Mouse (Mus musculus) MEL (cell line): ENCODE data around the gene Sgcg.

ENCODE experiments used
- CHD1 ChIP-seq: IDR thresholded peaks from 2 replicates; pipeline ENCODE4 v1.6.1; 2012; ENCODE audit warnings: low read depth, mild to moderate bottlenecking, inconsistent platforms, low read length, improper control_type of control experiment
- CTCF ChIP-seq, 3 experiments: IDR thresholded peaks in 2 of 3; conservative IDR thresholded peaks in 1 of 3; 2 replicates each; pipeline ENCODE4 v1.5.1; 2011 to 2012; ENCODE audit warnings: low read length in 3 of 3, low read depth in 2 of 3, mild to moderate bottlenecking in 2 of 3, improper control_type of control experiment in 1 of 3, inconsistent platforms in 1 of 3, mixed read lengths in 1 of 3, moderate library complexity in 1 of 3; ENCODE audit not compliant: control insufficient read depth in 1 of 3, insufficient read depth in 1 of 3, poor library complexity in 1 of 3, severe bottlenecking in 1 of 3
- ELF1 ChIP-seq: IDR thresholded peaks from 2 replicates; pipeline ENCODE4 v1.6.1; 2014; ENCODE audit warnings: low read depth, mild to moderate bottlenecking, inconsistent platforms, low read length, improper control_type of control experiment, moderate library complexity
- GABPA ChIP-seq: IDR thresholded peaks from 2 replicates; pipeline ENCODE4 v1.6.1; 2012; ENCODE audit warnings: low read depth, mild to moderate bottlenecking, inconsistent platforms, low read length, improper control_type of control experiment, moderate library complexity
- KAT2A ChIP-seq: conservative IDR thresholded peaks from 2 replicates; pipeline ENCODE4 v1.6.1; 2012; ENCODE audit warnings: low read depth, low read length, improper control_type of control experiment, inconsistent platforms
- POLR2AphosphoS2 ChIP-seq: IDR thresholded peaks from 2 replicates; pipeline ENCODE4 v1.6.1; 2011; ENCODE audit warnings: low read length, improper control_type of control experiment
- POLR2AphosphoS5 ChIP-seq: IDR thresholded peaks from 2 replicates; pipeline ENCODE4 v1.6.1; 2012; ENCODE audit warnings: low read depth, borderline replicate concordance, mild to moderate bottlenecking, inconsistent platforms, low read length, moderate library complexity, mixed read lengths
- SIN3A ChIP-seq: IDR thresholded peaks from 2 replicates; pipeline ENCODE4 v1.6.1; 2012; ENCODE audit warnings: low read length, improper control_type of control experiment, inconsistent platforms
- TCF12 ChIP-seq: IDR thresholded peaks from 2 replicates; pipeline ENCODE4 v1.6.1; 2014; ENCODE audit warnings: low read depth, mild to moderate bottlenecking, inconsistent platforms, low read length, improper control_type of control experiment, moderate library complexity
- UBTF ChIP-seq: IDR thresholded peaks from 2 replicates; pipeline ENCODE4 v1.6.1; 2012; ENCODE audit warnings: low read depth, mild to moderate bottlenecking, inconsistent platforms, low read length, improper control_type of control experiment, moderate library complexity, borderline replicate concordance; ENCODE audit not compliant: insufficient read depth
- ZC3H11A ChIP-seq: IDR thresholded peaks from 2 replicates; pipeline ENCODE4 v1.6.1; 2012; ENCODE audit warnings: low read depth, mild to moderate bottlenecking, inconsistent platforms, low read length, improper control_type of control experiment
- ZKSCAN1 ChIP-seq: IDR thresholded peaks from 2 replicates; pipeline ENCODE4 v1.6.1; 2012; ENCODE audit warnings: low read depth, mild to moderate bottlenecking, inconsistent platforms, low read length, improper control_type of control experiment, moderate library complexity
- ZNF384 ChIP-seq: IDR thresholded peaks from 2 replicates; pipeline ENCODE4 v1.6.1; 2012; ENCODE audit warnings: low read depth, mild to moderate bottlenecking, inconsistent platforms, low read length, improper control_type of control experiment

DNA sequence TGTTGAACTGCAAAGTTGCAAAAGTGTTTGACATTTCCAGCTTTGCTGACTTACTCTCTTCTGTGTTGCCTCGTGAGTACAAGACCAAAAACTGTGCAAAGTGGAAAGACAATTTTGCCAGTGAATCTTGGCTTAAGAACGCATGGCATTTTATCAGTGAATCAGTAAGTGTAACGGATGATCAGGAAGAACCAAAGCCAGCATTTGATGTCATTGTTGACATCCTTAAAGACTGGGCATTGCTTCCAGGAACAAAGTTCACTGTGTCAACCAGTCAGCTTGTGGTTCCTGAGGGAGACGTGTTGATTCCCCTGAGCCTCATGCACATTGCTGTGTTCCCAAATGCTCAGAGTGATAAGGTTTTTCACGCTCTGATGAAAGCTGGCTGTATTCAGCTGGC lies 48.2 kb downstream of the Sgcg start:
- TF ChIP-seq SIN3A (no peak), UBTF (no peak), POLR2AphosphoS2 (no peak), TCF12 (no peak), ELF1 (no peak), CHD1 (no peak), ZKSCAN1 (no peak), GABPA (no peak), ZNF384 (no peak), CTCF (IDR thresholded peaks at IDR 0.05 in 2 of 3, conservative IDR thresholded peaks at IDR 0.05 in 1 of 3; ENCODE audit: control insufficient read depth in 1 of 3, insufficient read depth in 1 of 3, low read depth in 2 of 3, low read length in 3 of 3, poor library complexity in 1 of 3, severe bottlenecking in 1 of 3) (no peak), ZC3H11A (no peak), KAT2A (no peak), POLR2AphosphoS5 (no peak)
